Mouse (Mus musculus) heart, adult 2 months (tissue): Measurements from ENCODE around the gene Trim46. TPM values are rescaled to one million over a fixed set of nuclear protein-coding genes. Genes with fewer than 3 reads are reported as not detected.

Source experiments
- DNase-seq, 2 experiments: peaks; one replicate each; pipeline ENCODE4 v3.0.0; 2021
- H3K27ac ChIP-seq: fragments of 200-600 bp; 2 replicates; pipeline ENCODE4 v1.8.1; 2022
- H3K27me3 ChIP-seq: fragments of 200-500 bp; 2 replicates; pipeline ENCODE4 v1.6.1; 2012; ENCODE audit warnings: mild to moderate bottlenecking, low read length, inconsistent platforms, mixed read lengths; ENCODE audit not compliant: control insufficient read depth, insufficient read depth
- H3K36me3 ChIP-seq: fragments of 200-500 bp; 2 replicates; pipeline ENCODE4 v1.6.1; 2012; ENCODE audit warnings: low read length, inconsistent platforms; ENCODE audit not compliant: control insufficient read depth, insufficient read depth
- H3K4me1 ChIP-seq: fragments of 200-500 bp; 2 replicates; pipeline ENCODE4 v1.6.1; 2011; ENCODE audit warnings: low read length; ENCODE audit not compliant: control insufficient read depth, insufficient read depth
- H3K4me3 ChIP-seq: fragments of 200-600 bp; 2 replicates; pipeline ENCODE4 v1.8.1; 2022
- H3K79me2 ChIP-seq: fragments of 200-500 bp; replicated peaks from 2 replicates; pipeline ENCODE4 v1.6.1; 2012; ENCODE audit warnings: mild to moderate bottlenecking, inconsistent platforms, low read length, moderate library complexity, mixed read lengths; ENCODE audit not compliant: control insufficient read depth, insufficient read depth
- H3K9ac ChIP-seq: fragments of 200-500 bp; 2 replicates; pipeline ENCODE4 v1.6.1; 2012; ENCODE audit warnings: low read depth, mild to moderate bottlenecking, control low read depth, inconsistent platforms, low read length, mixed read lengths
- CTCF ChIP-seq: fragments of 200-600 bp; IDR thresholded peaks from 2 replicates; pipeline ENCODE4 v1.8.1; 2022; ENCODE audit warnings: antibody characterized with exemption, mild to moderate bottlenecking, moderate library complexity
- EP300 ChIP-seq: fragments of 200-500 bp; IDR thresholded peaks from 2 replicates; pipeline ENCODE4 v1.6.1; 2011; ENCODE audit warnings: low read depth, low read length, control low read depth; ENCODE audit not compliant: insufficient read depth
- POLR2A ChIP-seq: fragments of 200-500 bp; IDR thresholded peaks from 2 replicates; pipeline ENCODE4 v1.6.1; 2011; ENCODE audit warnings: mild to moderate bottlenecking, low read depth, low read length, control low read depth; ENCODE audit not compliant: insufficient read depth
- WGBS: fragments of 180-500 bp; shearing (Covaris S2); methylation state at CpG from one replicate; pipeline ENCODE4 v1.1.7; 2018; 5-methylcytosine and 5-hydroxymethylcytosine counted together
- intact Hi-C: fragments of 180-260 bp; cut with DNase I; formaldehyde crosslinking; loops from one replicate; pipeline ENCODE4 v1.15.1; 2025
- long read RNA-seq: library from polyadenylated mRNA; stranded (forward); transcript quantifications from one replicate; pipeline ENCODE4 v2.0.0, GENCODE M21; 2021
- polyA plus RNA-seq: library from polyadenylated mRNA; depleted of rRNA; stranded (reverse); fragments of >200 nt; gene quantifications from 2 replicates; pipeline ENCODE4 v1.2.3, GENCODE M21; 2012; rRNA removed
- total RNA-seq, 2 experiments: library from RNA; stranded (reverse); gene quantifications; 2 replicates each; pipeline ENCODE4 v1.2.3; 2021

Gene Trim46
- total RNA-seq, result under 1 TPM; 0.39 to 0.96 TPM
- 1.4 and 1.9 TPM in 2 replicates for polyA plus RNA-seq
- long read RNA-seq, result 0 reads

DNA sequence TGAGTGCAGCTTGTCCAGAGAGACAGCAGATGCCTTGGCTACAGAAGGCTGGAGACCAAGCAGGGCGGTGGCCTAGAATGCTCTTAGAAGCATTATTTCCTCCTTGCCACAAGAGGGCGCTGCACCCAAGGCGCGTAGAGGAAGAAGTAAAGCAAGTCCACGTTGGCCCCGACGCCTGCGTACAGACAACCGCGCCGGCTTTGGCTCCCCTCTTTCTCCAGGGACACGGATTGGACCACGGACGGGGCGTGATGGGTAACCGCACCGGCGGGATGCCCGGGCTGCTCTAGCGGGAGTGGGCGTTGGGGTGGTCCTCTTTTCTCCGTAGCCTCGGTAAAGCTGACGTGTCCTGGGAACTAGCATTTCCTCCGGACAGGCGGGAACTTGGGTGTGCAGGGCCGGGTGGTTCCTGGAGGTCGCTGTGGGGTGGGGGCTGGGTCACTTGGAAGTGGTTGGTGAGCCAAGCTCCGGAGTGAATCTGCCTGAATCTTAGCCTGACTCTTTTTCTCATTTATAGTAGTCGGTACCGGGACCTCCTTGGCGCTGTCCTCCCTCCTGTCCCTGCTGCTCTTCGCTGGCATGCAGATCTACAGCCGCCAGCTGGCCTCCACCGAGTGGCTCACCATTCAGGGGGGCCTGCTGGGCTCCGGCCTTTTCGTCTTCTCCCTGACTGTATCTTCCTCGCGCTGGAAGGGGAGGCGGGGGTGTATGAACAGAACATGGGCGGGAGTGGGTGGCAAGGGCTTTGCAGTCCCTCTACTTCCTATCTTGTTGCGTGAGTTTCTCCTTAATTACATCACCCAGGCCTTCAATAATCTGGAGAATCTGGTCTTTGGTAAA is at the start of gene Trim46:
Gene Trim46 (minus strand): TSS at position 49 of the 840 bp plus-strand sequence.
- Histone ChIP-seq H3K27ac (peak within 1 kb of the TSS; percentile 93), H3K4me3 (peak within 1 kb of the TSS; percentile 97), H3K27me3 (no peaks in the 10 kb centered on the region), H3K79me2 (no peaks in the 10 kb centered on the region), H3K36me3 (no peaks in the 10 kb centered on the region), H3K9ac (peak within 1 kb of the TSS; percentile 76), H3K4me1 (peaks cover 9% of the 10 kb centered on the region)
- intact Hi-C loops, result loop anchor here (1.0 kb wide), 1 partner anchor 36 kb away; no protein-coding TSS in a partner anchor
- TF ChIP-seq CTCF (peak; percentile 100), EP300 (peak; percentile 92), POLR2A (peak; percentile 73)
- under 1% methylated on average over 42 of the region's 42 CpGs for WGBS
- DNase-seq, result peak; percentile 91

- Histone ChIP-seq H3K4me1 (no peaks in the 10 kb centered on the region; the same call in 1 of the 2 replicates), H3K27ac (no peak overlapping the region), H3K27me3 (no peaks in the 10 kb centered on the region), H3K4me3 (no peak overlapping the region), H3K9ac (no peak overlapping the region), H3K79me2 (no peaks in the 10 kb centered on the region), H3K36me3 (no peaks in the 10 kb centered on the region)
- intact Hi-C loops, result no loop called here
- WGBS, result 78% methylated on average over 8 of the region's 8 CpGs
- TF ChIP-seq POLR2A (no peak), EP300 (no peak)
- DNase-seq, result no peak
These were observed 49.6 kb upstream of the Trim46 start for GRCm38 (mm10) chr3:89295685-89296230.

DNA sequence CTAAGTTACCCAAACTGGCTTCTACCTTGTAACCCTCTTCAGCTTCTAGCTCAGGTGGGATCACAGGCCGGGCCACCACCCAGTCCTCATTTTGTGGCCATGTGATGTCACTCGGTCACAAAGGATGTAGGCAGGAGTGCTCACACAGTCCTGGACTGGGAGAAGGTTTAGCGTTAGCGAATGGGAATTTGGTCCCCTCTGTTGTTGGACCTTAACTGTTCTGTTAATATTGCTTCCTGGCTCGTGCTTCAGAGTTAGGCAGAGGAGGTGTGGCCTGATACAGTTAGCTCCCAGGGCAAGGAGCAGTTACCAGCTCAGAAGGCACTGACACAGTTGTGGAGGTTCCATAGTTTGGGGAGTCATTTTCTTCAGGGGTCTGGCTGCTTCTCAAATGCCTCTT is 48.1 kb upstream of the Trim46 start:
- Histone ChIP-seq H3K79me2 (no peaks in the 10 kb centered on the region), H3K4me3 (no peak overlapping the region), H3K27ac (no peak overlapping the region), H3K36me3 (no peaks in the 10 kb centered on the region), H3K4me1 (no peaks in the 10 kb centered on the region; the same call in 1 of the 2 replicates), H3K9ac (no peak overlapping the region), H3K27me3 (no peaks in the 10 kb centered on the region)
- 80% methylated on average over 5 of the region's 5 CpGs for WGBS
- TF ChIP-seq CTCF, result no peak
- no peak for TF ChIP-seq EP300
- no peak for TF ChIP-seq POLR2A
- DNase-seq, result no peak
- intact Hi-C loops, result no loop called here

GRCm38 (mm10) chr3:89293247-89293918 is 47.3 kb upstream of the Trim46 start:
- no peak for DNase-seq
- Histone ChIP-seq H3K36me3 (no peaks in the 10 kb centered on the region), H3K79me2 (no peaks in the 10 kb centered on the region), H3K27me3 (no peaks in the 10 kb centered on the region), H3K27ac (no peak overlapping the region), H3K4me3 (no peak overlapping the region), H3K9ac (no peak overlapping the region), H3K4me1 (peaks cover 3% of the 10 kb centered on the region; the same call in 1 of the 2 replicates)
- intact Hi-C loops, result no loop called here
- TF ChIP-seq EP300, result no peak
- no peak for TF ChIP-seq POLR2A
- no peak for TF ChIP-seq CTCF
- 89% methylated on average over 11 of the region's 11 CpGs for WGBS

DNA sequence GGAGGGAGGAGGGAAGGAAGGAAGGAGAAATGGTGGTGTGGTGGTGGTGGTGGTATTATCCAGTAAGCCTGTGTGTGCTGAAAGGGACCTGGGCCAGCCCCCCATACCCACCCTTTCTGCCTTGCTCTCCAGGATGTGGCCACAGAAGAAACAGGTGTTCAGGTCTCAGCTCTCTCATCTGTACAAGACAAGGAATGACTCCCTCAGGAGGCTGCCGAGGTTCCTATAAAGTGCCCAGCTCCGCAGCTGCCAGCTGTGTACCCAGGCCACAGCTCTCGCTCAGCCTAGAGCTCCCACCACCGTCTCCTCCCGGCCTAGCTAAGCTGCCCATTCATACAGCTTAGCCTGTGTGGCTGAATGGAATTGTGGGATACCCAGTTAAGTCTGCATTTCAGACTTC is 46.2 kb upstream of the Trim46 start:
- Histone ChIP-seq H3K9ac (no peak overlapping the region), H3K4me3 (no peak overlapping the region), H3K36me3 (no peaks in the 10 kb centered on the region), H3K4me1 (peaks cover 10% of the 10 kb centered on the region; the same call in 1 of the 2 replicates), H3K79me2 (no peaks in the 10 kb centered on the region), H3K27me3 (no peaks in the 10 kb centered on the region), H3K27ac (no peak overlapping the region)
- no peak for DNase-seq
- no peak for TF ChIP-seq CTCF
- TF ChIP-seq POLR2A, result no peak
- no peak for TF ChIP-seq EP300
- intact Hi-C loops, result no loop called here
- 81% methylated on average over 5 of the region's 5 CpGs for WGBS

DNA sequence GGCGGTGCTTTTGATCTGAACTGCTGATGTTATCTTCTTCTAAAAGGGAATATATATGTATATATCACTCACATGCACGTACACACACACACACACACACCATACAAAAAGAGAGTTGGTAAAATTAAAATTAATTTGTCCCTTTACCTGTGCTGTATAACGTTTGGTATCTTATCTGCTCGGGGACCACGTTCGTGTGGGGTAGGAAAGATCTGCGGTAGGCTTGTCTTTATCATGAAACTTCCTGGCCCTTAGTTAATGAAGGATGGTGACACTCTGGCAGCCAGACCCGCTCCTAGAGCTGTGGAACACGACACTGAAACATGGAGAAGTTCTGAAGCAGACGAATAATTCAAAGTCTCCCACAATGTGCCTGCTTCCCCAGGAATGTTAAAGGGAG is 45.8 kb upstream of the Trim46 start:
- Histone ChIP-seq H3K36me3 (no peaks in the 10 kb centered on the region), H3K27me3 (no peaks in the 10 kb centered on the region), H3K4me3 (no peak overlapping the region), H3K27ac (no peak overlapping the region), H3K9ac (no peak overlapping the region), H3K4me1 (peaks cover 10% of the 10 kb centered on the region; the same call in 1 of the 2 replicates), H3K79me2 (no peaks in the 10 kb centered on the region)
- DNase-seq, result no peak
- intact Hi-C loops, result no loop called here
- TF ChIP-seq EP300 (no peak), CTCF (no peak), POLR2A (no peak)
- WGBS, result 41% methylated on average over 10 of the region's 10 CpGs
